Mouse (Mus musculus) activated CD4-positive, CD25-positive, alpha-beta regulatory T cell, adult 9 weeks (primary cell): ENCODE measurements around the gene Gm29866. TPM values are rescaled to one million over a fixed set of nuclear protein-coding genes. Genes with fewer than 3 reads are reported as not detected.

Experiments
- polyA plus RNA-seq: library from polyadenylated mRNA; unstranded; fragments of 100-300 nt; shearing (Covaris generic); gene quantifications from one replicate; pipeline ENCODE4 v1.2.1, GENCODE M21; 2017

Gene Gm29866
- polyA plus RNA-seq = not detected

GRCm38 (mm10) chrY:20993557-20993956, at the start of gene Gm29866:
Gene Gm29866 (minus strand): TSS chrY:20993657.

Other genes with a start within 250 kb of the Gm29866 start
- not detected for gene Gm20909, start 170.9 kb upstream of the Gm29866 start, polyA plus RNA-seq
- gene Gm20865, start 247.9 kb upstream of the Gm29866 start, polyA plus RNA-seq = not detected